Mouse (Mus musculus): ENCODE data around the gene Osbpl8.

Osbpl8 gene

DNA sequence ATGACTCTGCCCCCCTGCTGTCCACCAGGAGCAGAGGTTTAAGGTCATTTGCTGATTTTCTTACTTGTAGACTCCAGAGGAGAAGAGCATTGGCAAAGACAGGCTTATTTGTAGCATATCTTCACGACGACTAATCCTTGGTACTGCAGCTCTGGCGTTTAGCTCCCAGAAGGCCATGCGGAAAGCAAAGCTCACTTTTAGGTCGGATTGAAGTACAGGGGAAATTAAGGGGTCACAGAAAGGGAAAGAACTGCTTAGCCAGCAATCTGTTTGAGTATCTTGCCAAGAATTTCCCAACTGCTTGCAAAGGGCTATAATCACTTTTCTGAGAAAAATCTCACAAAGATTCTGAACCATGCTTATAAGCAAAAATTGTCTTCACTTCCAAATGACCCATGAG is 14.8 kb upstream of the Osbpl8 start:
- no peak for DNase-seq (ENCODE audit: low read depth in 2 of 2, low spot score in 2 of 2)

DNA sequence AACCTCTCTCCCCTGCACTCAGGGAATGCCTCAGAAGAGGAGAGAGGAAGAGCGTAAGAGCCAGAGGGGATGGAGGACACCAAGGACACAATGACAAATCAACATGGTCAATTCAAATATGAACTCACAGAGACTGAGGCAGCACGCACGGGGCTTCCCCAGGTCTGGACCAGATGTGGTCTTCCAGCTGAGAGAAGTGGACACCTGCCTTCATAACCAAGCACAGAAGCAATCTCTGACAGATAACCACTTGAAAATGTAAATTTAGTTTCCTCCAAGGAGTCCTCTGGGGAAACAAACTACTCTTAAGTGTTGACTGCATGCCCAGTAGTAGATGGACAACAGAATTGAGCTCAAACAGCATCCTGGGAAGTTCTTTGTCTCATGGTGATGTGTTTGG is 9.5 kb upstream of the Osbpl8 start:
- DNase-seq (ENCODE audit: low read depth in 2 of 2, low spot score in 2 of 2) = no peak

DNA sequence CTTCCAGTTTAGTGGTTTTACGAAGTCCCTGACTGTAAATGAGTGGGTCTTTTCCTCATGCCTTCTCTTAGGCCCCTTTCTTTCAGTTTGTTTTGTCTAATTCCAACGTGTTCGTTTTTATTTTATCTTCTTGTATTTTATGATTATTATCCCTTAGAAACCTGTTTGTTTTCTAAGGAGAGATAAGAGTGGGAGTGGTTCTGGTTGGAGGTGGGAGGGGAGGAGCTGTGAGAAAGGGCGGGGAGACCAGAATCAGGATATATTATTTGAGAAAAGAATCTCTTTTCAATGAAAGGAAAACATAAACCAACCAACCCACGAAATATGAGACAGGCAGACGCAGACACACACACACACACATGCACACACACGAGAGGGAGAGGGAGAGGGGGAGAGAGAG is 9.0 kb upstream of the Osbpl8 start:
- DNase-seq (ENCODE audit: low read depth in 2 of 2, low spot score in 2 of 2) = no peak

DNA sequence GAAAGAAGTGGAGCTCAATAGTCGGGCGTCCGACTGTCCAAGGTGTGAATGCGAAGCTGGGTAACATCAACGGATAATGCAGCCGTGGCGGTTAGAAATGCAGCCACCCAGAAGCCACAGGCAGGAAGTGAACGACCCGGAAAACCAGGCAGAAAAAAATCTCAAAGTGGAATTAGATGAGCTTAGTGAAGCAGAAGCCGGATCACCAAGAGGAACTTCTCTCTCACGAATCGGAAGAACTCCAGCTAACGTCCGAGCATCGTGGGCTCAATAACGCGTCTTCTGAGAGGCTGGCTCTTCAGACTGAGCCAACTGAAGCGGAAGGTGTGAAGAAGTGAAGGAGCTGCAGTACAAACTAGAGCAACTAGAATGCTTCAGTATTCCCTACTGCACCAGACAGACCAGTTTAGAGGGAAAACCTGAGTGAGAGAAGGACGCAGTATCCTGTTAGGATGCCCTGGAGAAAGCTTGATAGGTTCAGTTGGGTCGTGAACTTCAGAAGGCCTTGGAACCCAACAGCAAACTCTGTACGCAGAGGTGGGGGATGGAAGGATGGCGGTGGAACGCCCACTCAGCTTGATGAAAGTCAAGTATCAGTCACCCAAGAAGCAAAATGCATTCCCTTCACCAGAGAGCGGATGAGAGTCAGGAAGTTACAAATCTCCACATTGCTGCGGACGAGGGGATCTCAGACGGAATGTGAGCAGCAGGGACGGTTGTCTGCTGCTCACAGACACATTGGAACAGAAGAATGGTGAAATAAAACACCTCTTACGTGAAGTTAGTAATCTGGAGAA is 8.0 kb upstream of the Osbpl8 start:
- peak in 1 of 2 experiments; percentile 54 for DNase-seq (ENCODE audit: low read depth in 2 of 2, low spot score in 2 of 2)

DNA sequence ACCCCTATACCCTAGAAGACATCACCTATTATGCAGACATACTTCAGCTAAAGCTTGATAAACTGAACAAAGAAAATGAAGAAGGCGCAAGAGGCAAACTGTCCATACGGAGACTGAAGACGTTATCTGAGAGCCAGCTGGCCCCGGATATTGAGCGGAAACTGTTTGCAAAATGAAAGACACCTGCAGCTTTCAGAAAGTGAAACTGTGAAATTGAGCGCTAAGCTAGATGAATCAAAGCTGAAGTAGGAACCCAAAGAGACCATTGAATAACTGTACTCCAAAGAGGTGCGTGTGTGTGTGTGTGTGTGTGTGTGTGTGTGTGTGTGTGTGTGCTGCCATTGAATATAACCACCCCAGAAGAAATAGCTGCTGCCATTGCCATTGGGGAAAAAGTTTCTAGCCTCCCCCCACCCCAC is 7.3 kb upstream of the Osbpl8 start:
- DNase-seq (ENCODE audit: low read depth in 2 of 2, low spot score in 2 of 2) = peak; percentile 32 to 47

DNA sequence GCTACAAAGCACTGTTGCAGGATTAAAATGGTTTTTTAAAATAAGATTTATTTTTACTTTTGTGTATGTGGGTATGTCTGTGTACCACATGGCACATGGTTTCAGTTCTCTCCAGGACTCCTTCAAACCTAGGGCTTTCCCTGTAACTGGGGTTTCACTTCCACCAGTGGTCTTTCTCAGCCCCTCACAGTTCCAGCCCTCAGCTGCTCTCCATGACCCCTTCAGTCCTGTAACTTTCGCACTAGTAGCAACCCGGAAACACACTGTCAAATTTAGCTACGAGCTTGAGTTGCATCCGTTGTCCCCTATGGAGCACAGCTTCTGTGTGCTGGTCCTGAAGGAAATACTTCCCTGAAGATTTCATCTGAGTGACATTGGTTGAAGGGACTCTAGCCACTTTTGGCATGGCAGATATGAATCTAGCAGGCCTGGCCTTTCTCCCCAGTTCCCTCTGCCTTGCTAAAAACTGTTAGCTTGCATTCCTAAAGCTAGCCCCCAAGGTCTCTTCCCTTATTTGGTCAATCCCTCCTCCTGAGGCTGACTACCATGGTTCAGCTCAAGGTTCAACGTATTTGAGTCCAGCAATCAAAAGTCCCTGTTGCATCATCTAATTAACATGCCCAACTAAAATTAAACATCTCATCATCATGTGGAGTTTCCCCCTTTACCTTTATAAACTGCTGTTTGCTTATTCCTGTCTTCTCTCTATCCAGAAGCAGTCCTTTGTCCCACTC is 4.6 kb upstream of the Osbpl8 start:
- DNase-seq (ENCODE audit: low read depth in 2 of 2, low spot score in 2 of 2) = no peak

DNA sequence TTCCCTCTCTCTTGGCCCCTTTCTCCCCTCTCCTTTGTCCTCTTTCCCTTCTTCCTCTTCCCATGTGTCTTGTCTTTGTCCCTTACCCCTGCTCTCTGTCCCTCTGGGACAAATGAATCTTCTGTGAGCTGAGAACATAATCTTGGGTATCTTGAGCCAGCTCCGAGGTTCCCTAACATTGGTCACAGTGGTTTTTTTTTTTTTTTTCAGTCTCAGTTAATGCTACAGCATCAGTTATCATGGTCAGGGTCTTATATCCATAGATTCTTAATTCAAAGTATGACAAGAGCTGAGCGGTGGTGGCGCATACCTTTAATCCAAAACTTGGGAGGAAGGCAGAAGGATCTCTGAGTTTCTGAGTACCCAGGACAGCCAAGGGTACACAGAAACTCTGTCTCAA is 4.0 kb upstream of the Osbpl8 start:
- DNase-seq (ENCODE audit: low read depth in 2 of 2, low spot score in 2 of 2) = no peak

DNA sequence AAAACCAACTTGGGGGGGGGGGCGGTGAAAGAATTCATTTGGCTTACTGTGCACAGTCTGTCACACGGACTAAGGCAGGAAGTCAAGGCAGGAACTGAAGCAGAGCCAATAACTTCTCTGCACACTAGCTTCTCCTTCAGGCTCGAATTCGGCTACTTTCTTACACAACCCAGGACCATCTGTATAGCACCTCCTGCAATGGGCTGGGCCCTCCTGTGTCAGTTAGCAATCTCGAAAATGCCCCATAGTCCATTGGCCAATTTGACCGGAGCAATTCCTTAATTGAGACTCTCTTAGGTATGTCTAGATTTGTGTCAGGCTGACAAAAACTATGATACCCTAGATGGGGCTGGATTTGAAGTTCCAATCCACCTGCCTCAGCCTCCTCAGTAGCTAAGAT is 3.2 kb upstream of the Osbpl8 start:
- DNase-seq (ENCODE audit: low read depth in 2 of 2, low spot score in 2 of 2) = no peak

DNA sequence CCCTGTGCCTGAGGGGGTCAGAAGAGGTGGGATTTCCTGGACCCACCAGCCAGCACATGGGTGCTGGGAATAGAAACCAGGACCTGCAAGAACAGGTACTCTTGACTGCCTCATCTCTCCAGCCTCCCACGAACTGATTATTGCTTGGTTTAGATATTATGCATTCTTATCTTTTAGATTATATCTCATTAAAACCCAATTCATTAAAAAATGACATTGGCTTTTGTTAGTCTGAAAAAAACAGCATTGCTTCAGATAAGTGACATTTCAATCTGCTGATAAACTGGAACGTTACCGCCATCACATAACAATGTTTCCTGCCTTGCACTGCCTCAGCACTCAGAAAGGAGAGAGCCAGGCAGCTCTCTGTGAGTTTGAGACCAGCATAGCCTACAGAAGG is 1.5 kb upstream of the Osbpl8 start:
- DNase-seq (ENCODE audit: low read depth in 2 of 2, low spot score in 2 of 2) = no peak

DNA sequence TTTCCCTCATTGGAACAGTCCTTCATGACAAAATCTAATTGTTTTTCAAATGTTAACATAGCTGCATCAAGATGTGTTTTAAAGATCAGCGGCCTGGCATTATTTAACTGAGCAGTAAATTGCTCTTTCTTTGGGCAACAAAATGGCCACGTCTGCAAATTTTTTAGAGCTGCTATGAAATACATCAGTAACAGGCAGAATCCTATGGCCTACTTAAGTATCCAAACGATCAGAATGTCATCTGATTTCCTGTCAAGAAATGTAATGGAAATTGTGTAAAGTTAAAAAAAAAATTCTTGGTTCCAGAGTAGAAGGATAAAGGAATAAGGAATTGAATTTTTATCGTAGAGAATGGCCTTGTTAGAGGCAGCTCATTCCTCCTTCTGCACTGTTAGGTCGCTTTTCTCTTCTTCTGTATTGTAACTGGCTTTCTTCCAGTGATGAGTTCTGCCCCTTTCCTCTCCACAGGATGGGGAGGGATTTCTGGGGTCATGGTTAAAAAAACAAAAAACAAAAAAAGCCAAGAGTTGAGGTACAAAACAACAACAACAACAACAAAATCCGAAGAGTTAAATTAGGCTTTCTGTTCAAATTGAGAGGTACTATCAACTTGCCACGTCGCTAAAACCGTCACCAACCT is 831 bp upstream of the Osbpl8 start:
- no peak for DNase-seq (ENCODE audit: low read depth in 2 of 2, low spot score in 2 of 2)

DNA sequence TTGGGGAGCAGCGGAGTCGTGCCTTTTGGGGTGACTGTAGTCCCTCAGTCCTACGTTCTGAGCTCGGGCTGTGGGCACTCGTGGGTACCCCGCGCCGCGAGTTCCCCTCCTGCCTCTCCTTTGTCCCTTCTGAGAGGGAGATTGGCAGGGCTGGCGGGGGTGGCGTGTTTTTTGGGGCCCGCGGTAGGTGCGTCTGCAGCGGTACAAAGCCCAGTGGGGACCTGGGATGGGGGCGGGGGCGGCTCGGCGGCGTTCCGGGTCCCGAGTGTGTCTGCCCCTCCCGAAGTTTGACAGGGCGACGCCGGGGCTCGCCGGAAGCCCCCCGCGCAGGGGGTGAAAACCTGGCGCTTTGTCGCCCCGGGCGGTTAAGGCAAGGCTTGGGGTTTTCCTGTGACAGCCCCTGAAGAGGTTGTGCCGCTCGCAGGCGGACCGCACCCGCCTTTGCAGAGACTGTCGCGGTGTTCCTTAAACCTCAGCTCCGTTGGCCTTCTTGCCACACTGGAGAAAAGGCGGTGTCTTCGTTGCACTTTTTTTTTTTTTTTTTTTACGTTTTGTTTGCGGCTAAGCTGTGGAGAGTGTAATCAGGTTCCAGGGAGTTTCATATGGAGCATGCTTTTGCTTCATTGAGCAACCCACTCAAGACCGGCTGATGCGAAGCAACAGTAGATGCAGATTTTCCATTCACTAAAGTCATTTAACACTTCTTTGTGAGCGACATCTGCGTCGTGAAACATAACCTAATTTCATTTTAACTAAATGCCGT is 848 bp downstream of the Osbpl8 start:
- peak; percentile 71 to 75 for DNase-seq (ENCODE audit: low read depth in 2 of 2, low spot score in 2 of 2)

DNA sequence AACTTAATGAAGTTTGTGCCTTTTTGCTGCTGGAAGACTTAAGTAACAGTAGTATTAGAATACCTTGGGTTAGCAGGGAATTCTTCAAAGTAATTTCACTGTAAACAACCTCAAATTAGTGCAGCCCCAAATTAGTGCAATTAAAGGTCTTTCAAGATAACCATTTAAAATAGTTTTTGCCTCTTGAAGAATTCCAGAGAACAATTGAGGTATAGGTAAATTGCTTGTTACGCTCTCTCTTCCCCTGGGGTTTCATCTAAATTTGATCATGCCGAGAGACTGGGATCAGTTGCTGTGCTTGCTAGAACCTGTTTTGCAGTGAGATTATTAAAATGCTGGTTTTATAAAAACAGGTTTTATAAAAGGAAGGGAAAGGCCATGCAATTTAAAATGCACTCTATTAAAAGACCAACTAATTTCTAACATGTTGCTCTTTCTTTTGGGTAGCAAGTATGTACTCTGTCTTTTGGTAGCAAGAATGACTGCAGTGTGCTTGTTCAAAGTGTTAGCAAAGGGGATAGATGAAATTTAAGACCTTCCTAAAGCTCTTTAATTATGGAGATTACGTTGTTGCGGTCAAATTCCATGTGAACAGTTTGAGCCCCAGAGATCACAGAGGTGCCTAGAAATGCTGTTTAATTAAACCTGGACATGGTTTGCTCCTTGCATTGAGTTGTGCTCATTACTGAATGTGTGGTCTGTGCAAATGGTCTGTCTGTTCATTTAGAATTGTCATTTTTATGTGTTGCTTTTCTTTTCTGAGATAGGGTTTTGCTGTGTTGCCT is 1.7 kb downstream of the Osbpl8 start:
- DNase-seq (ENCODE audit: low read depth in 2 of 2, low spot score in 2 of 2) = no peak

DNA sequence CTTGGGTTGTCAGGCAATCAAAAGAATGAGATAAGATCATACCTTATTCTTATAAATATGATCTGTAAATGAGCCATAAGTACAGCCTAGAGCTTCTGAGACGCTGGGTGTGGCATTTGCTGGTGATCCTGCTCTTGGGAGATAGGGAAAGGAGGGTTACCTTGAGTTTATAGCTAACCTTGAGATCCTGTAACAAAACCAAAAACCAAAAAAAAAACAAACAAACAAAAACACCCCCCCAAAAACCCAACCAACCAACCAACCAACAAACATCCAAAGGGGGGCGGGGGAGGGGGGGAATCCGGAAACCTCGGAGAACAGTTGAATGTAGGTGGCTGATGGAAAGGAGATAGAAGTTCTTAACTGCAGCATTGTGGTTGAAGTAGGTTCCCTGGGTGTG is 2.9 kb downstream of the Osbpl8 start:
- DNase-seq (ENCODE audit: low read depth in 2 of 2, low spot score in 2 of 2) = no peak

DNA sequence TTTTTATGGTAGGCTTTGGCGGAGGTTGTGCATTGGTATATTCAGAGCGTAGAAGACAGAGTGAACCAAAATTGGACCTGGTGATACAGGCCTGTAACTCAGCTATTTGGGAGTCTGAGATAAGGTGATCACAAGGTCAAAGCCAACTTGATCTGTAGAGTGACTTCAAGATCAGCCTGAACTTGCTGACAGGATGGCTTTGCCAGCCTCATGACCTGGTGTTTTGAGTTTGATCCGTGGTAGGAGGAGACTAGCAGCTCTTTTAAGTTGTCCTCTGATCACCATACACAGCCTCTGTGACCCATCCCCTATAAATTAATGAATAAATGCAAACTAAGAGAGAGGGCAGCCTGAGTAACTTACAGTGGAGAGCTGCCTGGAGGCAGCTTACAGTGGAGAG is 3.8 kb downstream of the Osbpl8 start:
- DNase-seq (ENCODE audit: low read depth in 2 of 2, low spot score in 2 of 2) = no peak

DNA sequence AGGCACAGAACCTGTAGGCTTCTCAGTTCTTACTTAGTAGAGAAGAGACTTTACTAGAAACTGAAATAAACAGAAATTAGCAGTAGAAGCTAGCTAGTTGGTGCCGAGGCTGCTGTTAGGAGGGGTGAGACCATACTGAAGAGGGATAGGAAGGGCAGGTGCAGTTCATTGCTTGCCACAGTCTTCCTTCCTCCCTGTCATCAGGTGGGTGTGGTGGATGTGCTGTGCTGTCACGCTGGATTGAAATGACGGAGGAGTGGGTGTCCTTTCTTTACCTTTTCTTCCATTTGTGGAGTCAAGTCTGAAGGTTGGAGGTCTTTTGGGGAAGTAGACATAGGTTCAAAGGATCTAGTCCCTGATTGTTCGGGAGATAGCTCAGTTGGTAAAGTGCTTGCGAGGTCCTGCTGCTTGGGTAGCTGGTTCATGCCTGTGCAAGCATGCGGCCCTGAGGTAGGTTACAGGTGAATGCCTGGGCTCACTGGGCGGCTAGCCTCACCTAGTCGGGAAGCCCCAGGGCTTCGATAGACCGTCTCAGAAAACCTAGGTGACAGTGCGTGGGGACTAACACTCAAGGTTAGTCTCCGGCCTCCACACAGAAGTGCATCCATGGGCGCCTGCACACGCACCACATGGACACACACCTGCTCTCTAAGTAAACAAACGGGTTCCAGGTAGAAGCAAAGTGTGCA is 6.8 kb downstream of the Osbpl8 start:
- DNase-seq (ENCODE audit: low read depth in 2 of 2, low spot score in 2 of 2) = peak; percentile 26 to 37

DNA sequence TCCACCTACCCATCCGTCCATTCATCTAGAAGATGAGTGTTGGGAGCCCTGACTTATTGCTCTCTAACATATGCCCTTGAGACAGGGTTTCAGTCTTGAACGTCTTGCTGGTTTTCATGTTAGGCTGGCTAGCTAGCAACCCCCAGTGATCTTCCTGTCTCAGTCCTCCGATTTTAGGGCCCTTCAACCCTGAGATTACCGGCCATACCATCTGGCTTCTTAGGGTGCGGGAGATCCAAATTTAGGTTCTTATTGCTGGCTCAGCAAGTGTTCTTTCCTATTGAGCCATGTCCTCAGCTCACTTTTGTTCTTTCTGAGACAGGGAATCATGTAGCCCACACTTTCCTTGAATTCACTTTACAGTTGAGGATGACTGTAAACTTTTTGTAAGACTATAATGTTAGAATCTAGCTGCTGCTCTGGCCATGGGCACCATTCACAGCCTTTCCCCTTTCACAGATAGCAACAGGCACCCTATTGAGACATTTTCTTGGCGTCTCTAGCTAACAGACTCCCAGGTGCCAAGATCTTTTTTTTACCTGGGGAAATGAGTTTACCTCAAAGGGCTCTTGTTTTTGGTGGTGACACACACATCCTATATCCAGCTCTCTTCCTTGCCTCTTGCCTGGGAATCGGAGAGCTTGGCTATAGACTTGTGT is 9.2 kb downstream of the Osbpl8 start:
- DNase-seq (ENCODE audit: low read depth in 2 of 2, low spot score in 2 of 2) = no peak

DNA sequence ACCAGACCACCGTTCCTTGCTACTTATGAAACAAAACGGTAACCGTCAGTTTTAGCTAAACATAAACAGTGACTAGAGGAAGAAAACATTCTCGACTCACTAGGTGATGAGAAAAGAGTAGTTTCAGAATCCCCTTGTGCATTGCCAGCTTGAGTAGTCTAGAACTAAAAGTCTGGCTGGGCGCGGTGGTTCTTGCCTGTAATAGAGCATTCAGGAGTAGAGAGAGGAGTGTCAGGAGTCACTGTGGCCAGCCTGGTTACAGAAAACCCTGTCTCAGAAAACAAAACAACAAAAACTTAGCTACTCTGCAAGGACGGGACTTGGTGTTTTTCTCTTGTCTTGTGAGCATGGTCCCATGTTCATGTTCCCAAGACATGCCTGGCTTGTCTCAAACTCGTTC is 12.8 kb downstream of the Osbpl8 start:
- no peak for DNase-seq (ENCODE audit: low read depth in 2 of 2, low spot score in 2 of 2)

DNA sequence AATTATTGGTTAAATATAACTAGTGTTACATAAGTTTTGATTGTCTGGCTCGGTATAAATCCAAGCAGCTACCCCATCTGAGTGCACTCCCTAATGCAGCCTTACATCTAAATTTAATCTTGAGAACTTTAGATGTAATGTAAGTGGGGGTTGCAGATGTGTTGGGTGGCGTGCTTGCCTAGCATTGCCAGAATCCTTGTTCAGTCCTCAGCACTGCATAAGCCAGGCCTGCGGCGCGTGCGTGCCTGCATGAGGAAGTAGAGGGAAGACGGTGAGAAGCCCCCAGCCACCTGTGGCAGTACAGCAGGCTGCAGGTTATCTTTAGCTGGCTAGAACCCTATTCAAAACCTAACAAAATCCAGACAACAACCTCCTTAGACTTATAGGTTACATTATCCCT is 13.5 kb downstream of the Osbpl8 start:
- no peak for DNase-seq (ENCODE audit: low read depth in 2 of 2, low spot score in 2 of 2)

DNA sequence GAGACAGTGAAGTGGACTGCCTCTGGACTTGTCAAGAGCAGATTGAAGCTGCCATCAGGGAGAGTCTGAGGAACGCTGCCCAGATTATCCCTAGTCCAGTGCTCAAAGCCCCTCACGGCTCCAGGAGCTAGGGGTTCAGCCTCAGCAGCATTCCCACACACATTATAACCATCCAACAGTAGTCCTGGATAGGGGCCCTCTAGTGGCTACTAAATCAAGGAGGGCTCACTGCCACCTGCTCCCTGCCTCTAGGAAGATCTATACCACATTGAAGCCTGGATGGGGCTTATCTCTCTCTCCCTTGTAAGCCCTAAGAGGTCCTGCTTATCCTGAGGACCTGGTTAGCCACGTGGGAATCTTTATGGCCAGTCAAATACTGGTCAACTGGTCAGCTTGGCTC is 16.1 kb downstream of the Osbpl8 start:
- no peak for DNase-seq (ENCODE audit: low read depth in 2 of 2, low spot score in 2 of 2)

Data from CD8-positive naive resting alpha-beta T cell, adult 2 months (primary cell).